Mouse (Mus musculus) kidney, embryonic 14.5 days (tissue): Measurements from ENCODE around the gene Pgpep1. TPM values are rescaled to one million over a fixed set of nuclear protein-coding genes. Genes with fewer than 3 reads are reported as not detected.

Source experiments
- ATAC-seq: fragments of 200-750 bp; cut with Nextera tagmentation; 2 replicates; pipeline ENCODE4 v1.8.0; 2017; ENCODE audit warnings: moderate number of reproducible peaks, mild to moderate bottlenecking, moderate TSS enrichment, moderate library complexity; ENCODE audit not compliant: low FRiP score, low TSS enrichment
- H3K27ac ChIP-seq: fragments of 300-500 bp; sonication (generic); 2 replicates; pipeline ENCODE4 v1.5.1; 2014; ENCODE audit warnings: low read depth, mild to moderate bottlenecking, low read length, moderate library complexity, mixed read lengths
- H3K27me3 ChIP-seq: fragments of 300-500 bp; sonication (generic); 2 replicates; pipeline ENCODE4 v1.6.1; 2014; ENCODE audit warnings: mild to moderate bottlenecking, low read length; ENCODE audit not compliant: control insufficient read depth, insufficient read depth
- H3K36me3 ChIP-seq: fragments of 300-500 bp; sonication (generic); 2 replicates; pipeline ENCODE4 v1.6.1; 2014; ENCODE audit warnings: low read length, mixed read lengths; ENCODE audit not compliant: control insufficient read depth, insufficient read depth
- H3K4me1 ChIP-seq: fragments of 300-500 bp; sonication (generic); 2 replicates; pipeline ENCODE4 v1.6.1; 2014; ENCODE audit warnings: low read length, mixed read lengths; ENCODE audit not compliant: control insufficient read depth, insufficient read depth
- H3K4me2 ChIP-seq: fragments of 300-500 bp; sonication (generic); replicated peaks from 2 replicates; pipeline ENCODE4 v1.6.1; 2014; ENCODE audit warnings: low read depth, mild to moderate bottlenecking, low read length
- H3K4me3 ChIP-seq: fragments of 300-500 bp; sonication (generic); 2 replicates; pipeline ENCODE4 v1.5.1; 2014; ENCODE audit warnings: mild to moderate bottlenecking, low read length
- H3K9ac ChIP-seq: fragments of 300-500 bp; sonication (generic); 2 replicates; pipeline ENCODE4 v1.6.1; 2014; ENCODE audit warnings: low read depth, mild to moderate bottlenecking, low read length, moderate library complexity
- H3K9me3 ChIP-seq: fragments of 300-500 bp; sonication (generic); 2 replicates; pipeline ENCODE4 v1.6.1; 2016; ENCODE audit warnings: low read length; ENCODE audit not compliant: control insufficient read depth
- WGBS: fragments of 180-500 bp; shearing (Covaris S2); extraction: QIAGEN DNeasy Blood & Tissue Kit; methylation state at CpG from one replicate; pipeline ENCODE4 v1.1.7; 2014; 5-methylcytosine and 5-hydroxymethylcytosine counted together
- polyA plus RNA-seq: library from polyadenylated mRNA; unstranded; fragments of >200 nt; fragmentation: Nextera tagmentation; extraction: Ambion mirVana; gene quantifications from 2 replicates; pipeline ENCODE4 v1.2.1, GENCODE M21; 2014

Gene Pgpep1
- polyA plus RNA-seq, 1 experiment from 2014 or later, result 62.2 TPM

- Histone ChIP-seq H3K4me1 (peaks cover 34% of the 10 kb centered on the region), H3K27me3 (no peaks in the 10 kb centered on the region), H3K27ac (no peak overlapping the region), H3K9me3 (no peaks in the 10 kb centered on the region), H3K4me3 (no peak overlapping the region), H3K36me3 (peaks cover 21% of the 10 kb centered on the region), H3K9ac (no peak overlapping the region), H3K4me2 (no peak overlapping the region)
- 25% methylated on average over 1 of the region's 1 CpGs for WGBS
- no peak for ATAC-seq
Measured at GRCm38 (mm10) chr8:70648164-70648442, 12.1 kb downstream of the Pgpep1 start.

GRCm38 (mm10) chr8:70647343-70648163 is 12.6 kb downstream of the Pgpep1 start:
- peaks cover 34% of the 10 kb centered on the region for H3K4me1 ChIP-seq
- H3K9ac ChIP-seq, result peak overlapping the region; percentile 37; the same call in 1 of the 2 replicates
- no peaks in the 10 kb centered on the region for H3K27me3 ChIP-seq
- no peak overlapping the region; the same call in 1 of the 2 replicates for H3K27ac ChIP-seq
- WGBS, result 31% methylated on average over 8 of the region's 8 CpGs
- no peaks in the 10 kb centered on the region for H3K9me3 ChIP-seq
- H3K36me3 ChIP-seq, result peaks cover 21% of the 10 kb centered on the region
- peak; percentile 41 for ATAC-seq
- no peak overlapping the region for H3K4me2 ChIP-seq
- no peak overlapping the region for H3K4me3 ChIP-seq

DNA sequence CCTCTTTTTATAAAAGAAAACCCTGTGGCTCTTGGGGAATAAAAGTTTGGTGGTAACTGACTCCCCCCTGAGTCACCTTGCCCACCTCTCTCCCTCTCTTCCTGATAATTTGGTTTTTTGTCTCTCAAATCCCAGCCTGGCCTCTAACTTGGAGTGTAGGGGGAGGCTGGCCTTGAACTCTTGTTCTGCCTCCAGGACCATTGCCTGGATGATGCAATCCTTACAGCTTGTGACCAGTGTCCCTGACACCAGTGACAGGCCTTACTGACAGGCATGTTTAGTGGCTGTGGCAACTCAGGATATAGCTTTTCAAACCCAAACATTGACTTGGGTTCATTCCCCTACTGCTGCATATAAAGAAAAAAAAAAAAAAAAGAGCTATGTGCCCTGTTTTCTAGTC is 13.4 kb downstream of the Pgpep1 start:
- Histone ChIP-seq H3K36me3 (peaks cover 19% of the 10 kb centered on the region), H3K4me2 (no peak overlapping the region), H3K4me1 (peaks cover 34% of the 10 kb centered on the region), H3K9ac (0 out of 2 replicates have a peak overlapping the region, but pooled peaks have one; percentile 12), H3K4me3 (no peak overlapping the region), H3K9me3 (no peaks in the 10 kb centered on the region), H3K27me3 (no peaks in the 10 kb centered on the region), H3K27ac (no peak overlapping the region)
- no peak for ATAC-seq

DNA sequence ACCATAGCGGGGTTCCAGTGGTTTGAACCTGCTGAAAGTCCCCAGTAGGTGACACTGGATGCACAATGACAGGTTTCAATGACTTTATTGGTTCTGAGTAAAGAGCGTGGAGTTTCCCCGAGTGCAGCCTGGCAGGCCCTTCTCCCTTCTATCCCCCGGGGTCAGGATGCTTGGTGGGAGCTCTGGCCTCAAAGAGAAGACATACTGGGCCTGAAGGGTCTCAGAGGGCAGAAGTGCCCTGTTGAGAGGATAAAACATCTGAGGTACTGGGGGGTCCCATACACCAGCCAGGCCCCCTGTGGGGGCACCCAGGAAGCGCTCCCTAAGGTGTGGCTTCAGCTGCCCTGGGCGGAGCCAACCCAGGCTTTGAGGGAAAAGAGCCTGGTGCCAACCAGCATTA is 13.8 kb downstream of the Pgpep1 start:
- Histone ChIP-seq H3K9ac (peak overlapping the region; percentile 12; the same call in 1 of the 2 replicates), H3K27ac (no peak overlapping the region)
- WGBS, result 69% methylated on average over 6 of the region's 6 CpGs

GRCm38 (mm10) chr8:70645501-70646224 is 14.5 kb downstream of the Pgpep1 start:
- Histone ChIP-seq H3K9me3 (no peaks in the 10 kb centered on the region), H3K4me1 (peaks cover 34% of the 10 kb centered on the region), H3K27ac (no peak overlapping the region), H3K4me3 (no peak overlapping the region), H3K36me3 (peaks cover 9% of the 10 kb centered on the region; the same call in 1 of the 2 replicates), H3K9ac (no peak overlapping the region), H3K4me2 (no peak overlapping the region), H3K27me3 (no peaks in the 10 kb centered on the region)
- ATAC-seq, result no peak; the same call in 1 of the 2 replicates
- 29% methylated on average over 17 of the region's 17 CpGs for WGBS

More for the DNA sequence above, 13.8 kb downstream of the Pgpep1 start:
- Histone ChIP-seq H3K27me3 (no peaks in the 10 kb centered on the region), H3K4me2 (no peak overlapping the region), H3K4me1 (peaks cover 34% of the 10 kb centered on the region), H3K4me3 (no peak overlapping the region), H3K36me3 (peaks cover 16% of the 10 kb centered on the region), H3K9me3 (no peaks in the 10 kb centered on the region)
- ATAC-seq, result no peak

DNA sequence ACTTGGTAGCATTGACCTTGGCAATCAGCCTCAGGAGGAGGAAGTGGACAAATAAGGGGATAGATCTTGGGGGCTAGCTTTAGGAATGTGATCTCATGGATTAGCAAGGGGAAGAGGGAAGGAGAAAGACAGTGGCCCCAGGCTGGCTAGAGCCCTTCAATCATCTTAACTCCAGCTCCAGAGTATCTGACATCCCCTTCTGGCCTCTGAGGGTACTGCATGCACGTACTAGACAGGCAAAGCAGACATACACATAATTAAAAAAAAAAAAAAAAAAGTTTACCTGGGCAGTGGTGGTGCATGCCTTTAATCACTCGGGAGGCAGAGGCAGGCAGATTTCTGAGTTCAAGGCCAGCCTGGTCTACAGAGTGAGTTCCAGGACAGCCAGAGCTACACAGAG is 16.1 kb downstream of the Pgpep1 start:
- H3K36me3 ChIP-seq, result no peaks in the 10 kb centered on the region
- no peak overlapping the region for H3K4me2 ChIP-seq
- WGBS, result 95% methylated on average over 2 of the region's 2 CpGs
- ATAC-seq, result no peak
- H3K9ac ChIP-seq, result no peak overlapping the region
- H3K9me3 ChIP-seq, result no peaks in the 10 kb centered on the region
- H3K4me1 ChIP-seq, result peaks cover 29% of the 10 kb centered on the region
- no peak overlapping the region for H3K4me3 ChIP-seq
- H3K27me3 ChIP-seq, result no peaks in the 10 kb centered on the region
- H3K27ac ChIP-seq, result no peak overlapping the region

DNA sequence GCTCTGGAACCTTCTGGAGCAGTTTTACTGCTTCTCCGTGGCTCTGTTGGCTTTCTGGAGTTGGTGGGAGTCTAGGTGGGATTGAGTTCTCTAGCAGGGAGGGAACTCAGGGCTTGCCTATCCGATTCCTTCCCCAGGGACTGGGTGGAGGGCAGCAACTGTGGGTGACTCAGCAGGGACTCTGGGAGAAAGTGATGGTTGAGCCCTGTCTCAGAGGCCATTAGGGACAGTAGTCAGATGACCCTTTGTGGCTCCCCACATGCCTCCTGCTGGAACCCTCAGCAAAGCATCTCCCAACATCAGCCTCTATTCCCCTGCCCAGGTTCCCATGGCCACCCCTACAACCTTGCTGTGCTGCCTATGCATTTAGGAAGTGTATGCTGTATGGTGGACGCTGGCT is 17.2 kb downstream of the Pgpep1 start:
- Histone ChIP-seq H3K9me3 (no peaks in the 10 kb centered on the region), H3K27me3 (no peaks in the 10 kb centered on the region), H3K4me2 (no peak overlapping the region), H3K9ac (no peak overlapping the region), H3K4me1 (peaks cover 27% of the 10 kb centered on the region), H3K27ac (no peak overlapping the region), H3K4me3 (no peak overlapping the region), H3K36me3 (no peaks in the 10 kb centered on the region)
- 55% methylated on average over 3 of the region's 3 CpGs for WGBS
- no peak for ATAC-seq

DNA sequence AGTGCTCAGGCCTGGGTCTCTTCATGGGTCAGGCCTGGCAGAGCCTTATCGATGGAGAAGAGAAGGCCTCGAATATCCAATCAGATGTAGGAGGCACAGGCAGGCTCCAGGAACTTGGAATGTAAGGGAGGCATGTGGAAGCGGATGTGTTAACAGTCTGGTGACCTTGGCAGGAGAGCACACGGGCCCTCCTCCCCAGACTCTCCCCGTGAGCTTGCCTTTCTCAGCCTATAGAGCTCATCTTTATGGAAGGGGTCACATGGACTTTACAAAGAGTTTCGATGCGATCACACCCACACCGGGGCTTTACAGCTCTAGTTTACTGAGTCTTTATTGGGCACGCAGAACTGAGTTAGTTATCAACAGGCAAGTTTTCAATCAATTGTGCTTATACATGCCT is 21.4 kb downstream of the Pgpep1 start:
- H3K9ac ChIP-seq, result no peak overlapping the region
- H3K27ac ChIP-seq, result no peak overlapping the region
- H3K27me3 ChIP-seq, result no peaks in the 10 kb centered on the region
- 0 out of 2 replicates have a peak, but pooled peaks cover 8% of the 10 kb centered on the region for H3K4me1 ChIP-seq
- no peaks in the 10 kb centered on the region for H3K36me3 ChIP-seq
- no peak for ATAC-seq
- no peak overlapping the region for H3K4me2 ChIP-seq
- H3K4me3 ChIP-seq, result no peak overlapping the region
- no peaks in the 10 kb centered on the region for H3K9me3 ChIP-seq
- WGBS, result 65% methylated on average over 9 of the region's 9 CpGs

DNA sequence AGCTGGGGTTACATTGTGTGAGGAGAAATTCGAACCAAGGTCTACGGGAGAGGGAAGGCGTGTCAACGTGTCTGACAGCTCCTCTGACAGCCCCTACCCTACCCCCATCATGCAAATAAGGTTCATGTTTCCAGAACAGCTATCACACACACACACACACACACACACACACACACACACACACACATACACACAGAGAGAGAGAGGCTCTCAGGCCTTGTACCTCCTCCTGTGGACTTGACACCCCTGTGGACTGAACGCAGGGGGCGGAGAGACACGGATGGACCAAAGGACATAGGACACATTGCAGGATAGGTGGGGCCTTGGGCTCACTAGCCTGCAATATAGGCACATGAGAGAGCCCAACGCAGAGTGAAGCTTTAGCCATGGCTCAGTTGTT is 23.4 kb downstream of the Pgpep1 start:
- Histone ChIP-seq H3K4me1 (0 out of 2 replicates have a peak, but pooled peaks cover 8% of the 10 kb centered on the region), H3K36me3 (no peaks in the 10 kb centered on the region), H3K4me2 (no peak overlapping the region), H3K27ac (no peak overlapping the region), H3K27me3 (no peaks in the 10 kb centered on the region), H3K9ac (no peak overlapping the region), H3K4me3 (no peak overlapping the region), H3K9me3 (no peaks in the 10 kb centered on the region)
- no peak for ATAC-seq
- WGBS, result 46% methylated on average over 8 of the region's 8 CpGs
